Mouse (Mus musculus): Measurements from ENCODE around the gene Nup160.

DNA sequence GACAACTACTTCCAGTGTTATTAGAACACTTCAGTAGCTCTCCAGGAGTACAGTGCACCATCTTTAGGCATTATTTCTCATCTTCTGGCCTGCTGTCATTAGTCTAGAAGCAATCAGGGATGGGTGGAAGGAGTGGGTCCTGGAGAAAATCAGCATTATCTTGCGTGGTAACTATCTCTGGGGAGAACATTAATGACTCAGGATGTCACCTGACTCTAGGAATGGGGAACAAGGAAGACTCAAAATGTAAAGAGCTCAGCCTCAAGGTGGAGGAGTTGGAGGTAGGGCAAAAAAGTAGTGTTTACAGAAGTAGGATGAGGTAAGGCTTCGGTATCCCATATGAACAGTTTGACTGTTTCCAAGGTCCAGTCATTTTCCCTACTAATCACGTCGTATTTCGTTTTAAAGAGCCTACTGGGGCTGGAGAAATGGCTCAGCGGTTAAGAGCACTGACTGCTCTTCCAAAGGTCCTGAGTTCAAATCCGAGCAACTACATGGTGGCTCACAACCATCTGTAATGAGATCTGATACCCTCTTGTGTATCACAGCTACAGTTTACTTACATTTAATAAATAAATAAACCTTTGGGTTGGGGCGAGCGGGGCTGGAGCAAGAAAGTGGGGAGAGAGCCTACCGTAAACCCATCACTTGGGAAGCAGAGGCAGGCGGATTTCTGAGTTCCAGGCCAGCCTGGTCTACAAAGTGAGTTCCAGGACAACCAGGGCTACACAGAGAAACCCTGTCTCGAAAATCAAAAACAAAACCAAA lies 67.5 kb downstream of the Nup160 start:
- no peak for TF ChIP-seq CTCF (IDR thresholded peaks at IDR 0.05; ENCODE audit: low read depth, low read length)
- no peak for TF ChIP-seq POLR2A (IDR thresholded peaks at IDR 0.05; ENCODE audit: insufficient read depth, low read length)
- TF ChIP-seq EP300 (IDR thresholded peaks at IDR 0.05; ENCODE audit: insufficient read depth, low read depth, low read length), result no peak

Measured in ES-Bruce4 (cell line).